Mouse (Mus musculus) midbrain, embryonic 14.5 days (tissue): ENCODE data around the gene Gm3238. TPM values are rescaled to one million over a fixed set of nuclear protein-coding genes. Genes with fewer than 3 reads are reported as not detected.

Experiments used
- ATAC-seq: fragments of 200-750 bp; cut with Nextera tagmentation; 2 replicates; pipeline ENCODE4 v1.8.0; 2017; ENCODE audit warnings: moderate number of reproducible peaks, moderate library complexity; ENCODE audit not compliant: low FRiP score, low TSS enrichment
- DNase-seq: peaks from one replicate; pipeline ENCODE4 v3.0.0-alpha.2; 2015
- H3K27ac ChIP-seq: fragments of 300-500 bp; sonication (generic); replicated peaks from 2 replicates; pipeline ENCODE4 v1.5.1; 2014; ENCODE audit warnings: mild to moderate bottlenecking, low read depth, low read length, moderate library complexity
- H3K27me3 ChIP-seq: fragments of 300-500 bp; sonication (generic); 2 replicates; pipeline ENCODE4 v1.6.1; 2014; ENCODE audit warnings: low read length, control low read depth, mixed read lengths; ENCODE audit not compliant: control insufficient read depth, insufficient read depth
- H3K36me3 ChIP-seq: fragments of 300-500 bp; sonication (generic); 2 replicates; pipeline ENCODE4 v1.6.1; 2014; ENCODE audit warnings: low read length, control low read depth; ENCODE audit not compliant: control insufficient read depth, insufficient read depth
- H3K4me1 ChIP-seq: fragments of 300-500 bp; sonication (generic); 2 replicates; pipeline ENCODE4 v1.6.1; 2014; ENCODE audit warnings: mild to moderate bottlenecking, antibody characterized with exemption, low read length, control low read depth; ENCODE audit not compliant: control insufficient read depth, insufficient read depth
- H3K4me2 ChIP-seq: fragments of 300-500 bp; sonication (generic); 2 replicates; pipeline ENCODE4 v1.6.1; 2014; ENCODE audit warnings: mild to moderate bottlenecking, low read length, moderate library complexity
- H3K4me3 ChIP-seq: fragments of 300-500 bp; sonication (generic); replicated peaks from 2 replicates; pipeline ENCODE4 v1.5.1; 2014; ENCODE audit warnings: low read depth, low read length
- H3K9ac ChIP-seq: fragments of 300-500 bp; sonication (generic); replicated peaks from 2 replicates; pipeline ENCODE4 v1.6.1; 2014; ENCODE audit warnings: mild to moderate bottlenecking, low read length, moderate library complexity
- H3K9me3 ChIP-seq: fragments of 300-500 bp; sonication (generic); 2 replicates; pipeline ENCODE4 v1.6.1; 2016; ENCODE audit warnings: low read length, control low read depth, mixed read lengths; ENCODE audit not compliant: control insufficient read depth
- WGBS: fragments of 180-500 bp; shearing (Covaris S2); extraction: QIAGEN DNeasy Blood & Tissue Kit; methylation state at CpG from one replicate; pipeline ENCODE4 v1.1.7; 2014; 5-methylcytosine and 5-hydroxymethylcytosine counted together
- polyA plus RNA-seq: library from polyadenylated mRNA; unstranded; fragments of >200 nt; fragmentation: Nextera tagmentation; extraction: Ambion mirVana; gene quantifications from 2 replicates; pipeline ENCODE4 v1.2.1, GENCODE M21; 2014

Gm3238 gene
- polyA plus RNA-seq, 1 experiment from 2014 or later, result not detected

DNA sequence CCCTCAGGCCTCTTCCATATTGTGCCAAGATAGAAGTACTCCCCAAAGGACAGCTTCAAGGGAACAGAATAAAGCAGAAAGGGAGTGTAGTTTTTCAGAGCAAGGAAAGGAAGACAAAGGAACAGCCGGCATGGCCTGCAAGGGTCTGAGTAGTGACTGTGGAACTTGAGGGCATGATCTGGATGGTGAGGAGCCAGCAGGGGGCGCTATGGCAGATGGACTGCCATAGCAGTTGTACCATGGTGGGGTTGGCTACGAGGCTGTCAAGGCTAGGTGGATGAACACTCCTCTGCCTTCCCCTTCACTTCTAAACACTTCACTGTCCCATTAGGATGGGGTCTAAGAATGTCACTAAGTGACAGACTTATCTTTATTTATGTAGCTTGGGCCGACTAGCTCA, 41.9 kb downstream of the Gm3238 start:
- peak; percentile 20 for DNase-seq
- 48% methylated on average over 4 of the region's 4 CpGs for WGBS
- ATAC-seq, result no peak

DNA sequence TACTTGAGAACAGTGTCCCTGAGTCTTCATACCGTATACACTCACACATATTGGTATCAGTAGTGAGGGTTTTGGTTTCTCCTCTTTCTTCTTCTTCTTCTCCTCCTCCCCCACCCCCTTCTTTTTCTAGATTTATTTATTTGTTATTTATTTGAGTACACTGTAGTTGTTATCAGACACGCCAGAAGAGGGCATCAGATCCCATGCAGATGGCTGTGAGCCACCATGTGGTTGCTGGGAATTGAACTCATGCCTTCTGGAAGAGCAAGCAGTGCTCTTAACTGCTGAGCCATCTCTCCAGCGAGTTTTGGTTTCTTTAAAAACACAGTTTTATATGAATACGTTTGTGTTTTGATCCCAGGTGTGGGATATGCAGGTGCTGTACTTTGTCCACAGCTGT, 42.8 kb downstream of the Gm3238 start:
- Histone ChIP-seq H3K36me3 (no peaks in the 10 kb centered on the region), H3K27me3 (no peaks in the 10 kb centered on the region), H3K4me2 (no peak overlapping the region), H3K27ac (no peak overlapping the region), H3K4me1 (no peaks in the 10 kb centered on the region), H3K4me3 (no peak overlapping the region), H3K9ac (no peak overlapping the region), H3K9me3 (no peaks in the 10 kb centered on the region)
- ATAC-seq (no peak), DNase-seq (peak; percentile 12)
- WGBS, result 69% methylated on average over 4 of the region's 4 CpGs

More for the DNA sequence above, 41.9 kb downstream of the Gm3238 start:
- no peak overlapping the region for H3K9ac ChIP-seq
- no peak overlapping the region for H3K4me2 ChIP-seq
- no peaks in the 10 kb centered on the region for H3K36me3 ChIP-seq
- no peak overlapping the region for H3K4me3 ChIP-seq
- no peaks in the 10 kb centered on the region for H3K9me3 ChIP-seq
- no peaks in the 10 kb centered on the region for H3K4me1 ChIP-seq
- H3K27me3 ChIP-seq, result no peaks in the 10 kb centered on the region
- H3K27ac ChIP-seq, result no peak overlapping the region

DNA sequence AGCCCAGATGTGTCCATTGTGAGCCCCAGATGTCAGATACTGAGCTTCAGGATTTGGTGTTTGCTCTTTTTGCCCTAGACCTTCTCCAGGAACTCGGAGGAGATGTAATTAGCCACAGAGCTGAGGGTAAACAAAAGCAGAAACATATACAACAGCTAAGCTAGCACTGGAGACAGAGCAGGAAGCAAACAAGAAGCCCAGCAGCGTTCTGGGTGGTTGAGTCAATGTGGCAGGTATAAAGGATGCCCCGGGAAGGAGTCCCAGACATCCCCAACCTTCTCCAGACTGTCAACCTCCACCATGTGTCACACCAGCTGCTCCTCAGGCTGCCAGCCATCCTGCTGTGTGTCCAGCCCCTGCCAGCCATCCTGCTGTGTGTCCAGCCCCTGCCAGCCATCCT, 44.9 kb downstream of the Gm3238 start, which contains the start of gene Gm10100:
TSS of gene Gm10100 (plus strand) at position 301 of the 400 bp plus-strand sequence.
- no peak within 1 kb of the TSS for H3K4me3 ChIP-seq
- no peak within 1 kb of the TSS for H3K4me2 ChIP-seq
- 42% methylated on average over 3 of the region's 3 CpGs for WGBS
- no peaks in the 10 kb centered on the region for H3K27me3 ChIP-seq
- ATAC-seq (no peak), DNase-seq (no peak)
- no peaks in the 10 kb centered on the region for H3K4me1 ChIP-seq
- H3K9me3 ChIP-seq, result no peaks in the 10 kb centered on the region
- H3K9ac ChIP-seq, result no peak within 1 kb of the TSS
- no peak within 1 kb of the TSS for H3K27ac ChIP-seq
- no peaks in the 10 kb centered on the region for H3K36me3 ChIP-seq

DNA sequence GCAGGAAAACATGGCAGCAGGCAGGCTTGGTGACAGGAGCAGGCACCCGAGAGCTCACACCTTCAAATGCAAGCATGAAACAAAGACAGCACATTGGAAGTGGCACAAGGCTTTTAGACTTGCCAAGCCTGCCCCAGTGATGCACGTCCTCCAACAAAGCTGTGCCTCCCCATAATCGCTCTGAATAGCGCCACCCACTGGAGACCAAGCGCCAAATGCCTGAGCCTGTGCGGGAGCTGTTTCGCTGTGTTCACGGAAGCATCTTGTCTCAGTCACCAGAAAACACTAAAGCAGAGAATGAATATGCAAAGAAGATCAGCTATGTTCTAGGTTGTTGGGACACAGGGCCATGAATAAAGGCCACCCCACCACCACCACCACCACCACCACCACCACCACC, 46.3 kb downstream of the Gm3238 start:
- Histone ChIP-seq H3K36me3 (no peaks in the 10 kb centered on the region), H3K4me2 (no peak overlapping the region), H3K27me3 (no peaks in the 10 kb centered on the region), H3K4me1 (no peaks in the 10 kb centered on the region), H3K9me3 (no peaks in the 10 kb centered on the region), H3K27ac (no peak overlapping the region), H3K4me3 (no peak overlapping the region), H3K9ac (no peak overlapping the region)
- WGBS, result 77% methylated on average over 8 of the region's 8 CpGs
- ATAC-seq, result no peak
- DNase-seq, result no peak

Other genes with a start within 250 kb of the Gm3238 start
- 0.49 and 0.91 TPM in 2 replicates for gene Itgb2, start 241.1 kb downstream of the Gm3238 start, polyA plus RNA-seq
- 52.1 and 71.8 TPM in 2 replicates for gene Pttg1ip, start 189.6 kb downstream of the Gm3238 start, polyA plus RNA-seq
- 253 and 287 TPM in 2 replicates for gene Sumo3, start 165.2 kb downstream of the Gm3238 start, polyA plus RNA-seq
- gene Gm49325, start 165.1 kb downstream of the Gm3238 start, polyA plus RNA-seq, result 16.3 TPM in 1 of 2 replicates, not detected in the other
- gene Ube2g2, start 149.1 kb downstream of the Gm3238 start, polyA plus RNA-seq, result 55.6 and 66.6 TPM in 2 replicates
- gene Tspear, start 84.8 kb downstream of the Gm3238 start, polyA plus RNA-seq, result 0.88 and 1.3 TPM in 2 replicates
- gene Gm19402, start 80.6 kb downstream of the Gm3238 start, polyA plus RNA-seq, result not detected in 2 replicates
- gene Gm9508, start 74.1 kb downstream of the Gm3238 start, polyA plus RNA-seq, result not detected in 2 replicates
- not detected in 2 replicates for gene Gm10272, start 64.7 kb downstream of the Gm3238 start, polyA plus RNA-seq
- not detected in 2 replicates for gene Gm10024, start 59.9 kb downstream of the Gm3238 start, polyA plus RNA-seq
- gene Gm10142, start 55.5 kb downstream of the Gm3238 start, polyA plus RNA-seq, result not detected in 2 replicates
- not detected in 2 replicates for gene Krtap12-1, start 50.7 kb downstream of the Gm3238 start, polyA plus RNA-seq
- not detected in 2 replicates for gene Gm10100, start 44.8 kb downstream of the Gm3238 start, polyA plus RNA-seq
- gene Gm18596, start 28.7 kb downstream of the Gm3238 start, polyA plus RNA-seq, result not detected in 2 replicates
- gene Gm9736, start 20.0 kb downstream of the Gm3238 start, polyA plus RNA-seq, result not detected in 2 replicates
- not detected in 2 replicates for gene Gm3233, start 11.6 kb downstream of the Gm3238 start, polyA plus RNA-seq
- not detected in 2 replicates for gene Gm7138, start 5.6 kb upstream of the Gm3238 start, polyA plus RNA-seq
- not detected in 2 replicates for gene Gm3250, start 11.2 kb upstream of the Gm3238 start, polyA plus RNA-seq
- not detected in 2 replicates for gene Gm7137, start 16.9 kb upstream of the Gm3238 start, polyA plus RNA-seq
- not detected in 2 replicates for gene Gm9639, start 23.8 kb upstream of the Gm3238 start, polyA plus RNA-seq
- not detected in 2 replicates for gene Gm19668, start 27.8 kb upstream of the Gm3238 start, polyA plus RNA-seq
- gene Gm9507, start 40.5 kb upstream of the Gm3238 start, polyA plus RNA-seq, result not detected in 2 replicates
- gene Gm2696, start 43.4 kb upstream of the Gm3238 start, polyA plus RNA-seq, result not detected in 2 replicates
- gene Krtap10-4, start 55.8 kb upstream of the Gm3238 start, polyA plus RNA-seq, result not detected in 2 replicates
- gene Krtap10-10, start 64.6 kb upstream of the Gm3238 start, polyA plus RNA-seq, result not detected in 2 replicates
- not detected in 2 replicates for gene Gm36176, start 75.5 kb upstream of the Gm3238 start, polyA plus RNA-seq
- gene Gm10318, start 81.5 kb upstream of the Gm3238 start, polyA plus RNA-seq, result not detected in 2 replicates
- gene Gm3285, start 90.7 kb upstream of the Gm3238 start, polyA plus RNA-seq, result not detected in 2 replicates
- 14.3 and 15.7 TPM in 2 replicates for gene Lrrc3, start 131.2 kb upstream of the Gm3238 start, polyA plus RNA-seq
- gene Trpm2, start 199.2 kb upstream of the Gm3238 start, polyA plus RNA-seq, result 3.6 TPM in 2 replicates
- gene 1810043G02Rik, start 207.2 kb upstream of the Gm3238 start, polyA plus RNA-seq, result 41.0 and 45.3 TPM in 2 replicates
- gene Pfkl, start 238.8 kb upstream of the Gm3238 start, polyA plus RNA-seq, result 88.0 and 97.8 TPM in 2 replicates